Mouse (Mus musculus) kidney, adult 18-20 months (tissue): ENCODE data around the gene Dok1.

Experiments
- DNase-seq: peaks from one replicate; pipeline ENCODE4 v3.0.0; 2021

The Dok1 gene

GRCm38 (mm10) chr6:83044742-83045141 lies 11.5 kb upstream of the Dok1 start:
- no peak for DNase-seq

GRCm38 (mm10) chr6:83043993-83044392 lies 10.7 kb upstream of the Dok1 start:
- no peak for DNase-seq

GRCm38 (mm10) chr6:83043561-83043960 lies 10.3 kb upstream of the Dok1 start:
- no peak for DNase-seq

DNA sequence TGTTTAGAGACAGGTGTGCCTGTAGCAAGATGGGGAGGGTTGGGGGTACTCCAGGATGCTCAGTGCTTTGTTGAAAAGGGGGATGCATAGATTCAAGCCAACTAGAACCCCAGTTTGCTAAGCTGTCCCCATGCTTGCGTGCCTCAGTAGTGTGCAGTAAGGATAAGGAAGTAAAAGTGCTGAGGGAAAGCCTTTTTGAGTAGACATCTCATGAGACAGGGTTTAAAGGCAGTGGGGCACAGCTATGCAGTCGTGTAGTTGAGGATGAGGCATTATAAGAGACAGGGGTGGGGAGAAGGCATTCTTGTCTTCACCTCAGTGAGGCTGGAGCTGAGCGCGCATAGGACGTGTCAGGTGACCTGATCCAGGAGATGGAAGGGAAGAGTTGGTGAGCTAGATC lies 7.3 kb upstream of the Dok1 start:
- DNase-seq, result no peak

- DNase-seq, result peak; percentile 98
Measured at GRCm38 (mm10) chr6:83038496-83039012, 5.3 kb upstream of the Dok1 start.

DNA sequence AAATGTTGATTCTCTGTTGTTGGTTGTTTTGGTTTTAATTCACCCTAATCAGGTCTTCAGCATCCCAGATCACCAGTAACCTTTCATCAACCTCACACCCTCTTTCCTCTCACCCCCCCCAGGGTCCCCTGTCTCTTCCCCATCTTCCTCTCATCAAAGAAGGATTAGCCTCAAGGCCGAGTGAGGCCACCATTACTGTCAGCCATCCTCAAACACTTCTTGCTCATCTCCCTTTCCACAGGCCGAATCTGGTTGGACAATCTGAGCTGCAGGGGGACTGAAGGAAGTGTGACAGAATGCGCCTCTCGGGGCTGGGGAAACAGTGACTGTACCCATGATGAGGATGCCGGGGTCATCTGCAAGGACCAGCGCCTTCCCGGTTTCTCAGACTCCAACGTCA lies 3.9 kb upstream of the Dok1 start:
- no peak for DNase-seq

DNA sequence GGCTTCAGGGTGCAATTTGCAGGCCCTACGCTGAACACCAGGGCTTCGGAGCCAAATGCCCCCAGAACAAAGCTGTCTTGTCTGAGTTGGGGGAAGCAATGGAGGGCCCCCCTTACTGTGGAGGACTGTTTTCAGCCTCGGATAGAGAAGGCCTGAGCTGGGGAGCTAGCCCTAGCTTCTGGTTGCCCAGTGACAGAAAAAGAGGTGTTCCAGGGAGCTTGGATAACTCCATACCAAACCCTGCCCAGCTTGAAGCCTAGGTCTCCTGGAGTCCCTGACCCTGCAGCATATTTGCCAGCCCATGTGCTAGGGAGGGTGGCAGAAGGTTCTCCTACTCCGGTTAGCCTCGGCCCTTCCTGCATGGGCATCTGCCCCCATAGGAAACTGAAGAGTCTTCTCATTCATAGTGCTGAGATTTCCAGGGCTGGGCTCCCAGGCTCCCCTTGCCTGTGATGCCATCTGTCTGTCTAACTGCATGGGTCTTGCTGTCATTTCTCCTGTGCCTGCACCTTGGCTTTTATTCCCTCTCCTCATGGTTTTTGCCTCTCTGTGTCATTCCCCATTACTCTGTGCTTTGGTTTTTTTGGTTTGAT lies 1.3 kb upstream of the Dok1 start:
- no peak for DNase-seq

GRCm38 (mm10) chr6:83032769-83033191 lies 491 bp downstream of the Dok1 start:
- DNase-seq, result peak; percentile 62

DNA sequence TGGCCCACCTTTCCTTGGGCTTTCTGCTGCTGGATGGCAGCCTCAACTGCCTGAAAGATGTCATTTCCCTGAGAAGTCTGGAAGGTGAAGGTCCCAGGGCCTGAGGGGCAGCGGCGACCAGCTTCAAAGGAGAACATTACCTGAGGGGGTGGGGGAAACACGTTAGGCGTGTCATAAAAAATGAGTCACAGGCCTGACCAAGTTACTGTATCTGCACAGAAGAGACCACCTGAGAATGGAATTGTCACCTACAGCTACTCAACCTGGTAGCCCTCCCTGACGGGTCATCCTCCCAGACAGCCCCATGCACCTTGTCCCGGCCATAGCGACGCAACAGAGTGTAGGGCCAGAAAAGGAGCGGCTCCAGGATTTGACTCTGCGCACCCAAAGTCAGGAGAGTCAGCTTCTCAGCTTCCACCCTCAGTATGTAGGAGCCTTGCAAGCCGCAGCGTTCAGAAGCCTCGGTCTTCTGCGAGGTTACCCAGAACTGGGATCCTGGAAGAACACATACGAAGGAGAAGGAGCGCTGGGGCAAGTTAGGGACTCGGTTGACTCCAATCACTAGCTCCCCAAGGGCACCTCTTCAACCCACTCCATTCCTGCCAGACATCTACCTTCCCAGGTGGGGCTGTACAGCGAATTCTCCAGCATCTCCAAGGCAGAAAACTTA lies 1.2 kb downstream of the Dok1 start:
- no peak for DNase-seq

DNA sequence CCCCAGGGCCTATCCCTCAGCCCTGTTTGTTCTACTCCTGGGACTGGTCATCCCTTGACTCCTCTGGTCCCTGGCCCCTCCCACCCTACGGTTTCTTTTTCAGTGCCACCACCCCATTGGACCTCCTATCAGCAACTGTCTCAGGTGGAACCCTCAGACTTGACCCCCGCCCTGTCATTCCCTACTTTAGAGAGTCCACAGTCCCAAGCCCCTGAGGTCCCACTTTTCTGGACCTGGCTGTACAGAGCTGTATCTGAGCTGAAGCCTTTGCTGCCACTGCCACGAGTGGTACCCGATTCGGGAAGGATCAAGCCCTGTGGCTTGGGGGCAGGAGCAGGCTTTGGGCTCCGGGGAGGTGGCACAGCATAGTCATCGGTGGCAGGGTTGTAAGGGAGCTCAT lies 2.2 kb downstream of the Dok1 start:
- DNase-seq, result no peak

- no peak for DNase-seq
Measured at GRCm38 (mm10) chr6:83029777-83030176, 3.5 kb downstream of the Dok1 start.

DNA sequence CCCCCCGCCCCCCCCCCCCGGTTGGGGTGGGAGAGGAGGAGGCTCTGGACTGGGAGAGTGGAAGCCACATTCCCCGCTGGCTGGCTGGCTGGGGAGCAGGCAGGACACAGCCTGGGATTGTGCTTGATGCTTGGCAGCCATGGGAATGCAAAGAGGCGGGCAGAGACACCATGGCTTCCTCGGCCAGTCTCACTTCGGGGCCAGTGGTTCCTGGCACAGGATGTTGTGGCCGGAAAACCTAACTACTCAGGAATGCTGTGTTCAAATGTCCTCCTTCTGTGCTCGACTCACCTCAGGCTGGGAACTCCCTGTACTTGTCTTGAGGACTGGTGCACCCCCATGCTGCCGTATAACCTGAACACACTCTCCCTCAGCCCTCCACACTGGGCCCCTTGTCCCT lies 5.6 kb downstream of the Dok1 start:
- DNase-seq, result no peak

- no peak for DNase-seq
Measured at GRCm38 (mm10) chr6:83027293-83027692, 6.0 kb downstream of the Dok1 start.

DNA sequence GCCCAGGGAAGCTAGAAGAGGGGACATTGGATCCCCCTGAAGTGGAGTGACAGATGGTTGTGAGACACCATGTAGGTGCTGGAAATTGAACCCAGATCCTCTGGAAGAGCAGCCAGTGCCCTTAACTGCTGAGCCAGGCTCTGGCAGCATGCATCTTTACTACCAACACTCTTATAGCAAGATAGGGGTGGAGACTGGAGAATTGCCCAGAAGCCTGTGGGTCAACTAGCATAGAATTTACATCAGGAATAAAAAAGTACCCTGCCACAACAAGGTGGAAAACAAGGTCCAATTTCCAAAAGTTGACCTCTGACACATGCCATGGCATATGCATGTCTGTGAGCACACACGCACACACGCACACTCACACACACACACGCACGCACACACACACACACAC lies 8.1 kb downstream of the Dok1 start:
- no peak for DNase-seq

DNA sequence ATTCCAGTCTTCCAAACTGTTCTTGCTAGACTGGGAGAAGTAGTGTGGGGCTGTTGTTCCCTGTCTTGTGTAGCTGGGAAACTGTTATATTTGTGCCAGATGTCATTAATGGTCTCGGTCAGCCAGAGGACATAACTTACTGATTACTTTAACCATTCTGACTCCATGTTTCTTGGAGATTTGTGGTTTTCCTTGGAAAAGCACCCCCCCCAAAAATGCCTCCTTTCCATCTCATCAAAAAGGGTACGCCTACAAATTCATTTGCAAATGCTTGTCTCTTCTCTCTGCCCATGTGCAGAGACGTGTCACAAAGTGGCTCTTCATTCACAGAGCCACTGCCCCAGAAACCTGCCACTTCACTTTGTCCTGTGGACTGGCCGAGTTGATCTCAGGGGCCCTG lies 8.8 kb downstream of the Dok1 start:
- no peak for DNase-seq

- DNase-seq, result no peak
Measured at GRCm38 (mm10) chr6:83023786-83024185, 9.5 kb downstream of the Dok1 start.

- DNase-seq, result no peak
Measured at GRCm38 (mm10) chr6:83023008-83023407, 10.3 kb downstream of the Dok1 start.

DNA sequence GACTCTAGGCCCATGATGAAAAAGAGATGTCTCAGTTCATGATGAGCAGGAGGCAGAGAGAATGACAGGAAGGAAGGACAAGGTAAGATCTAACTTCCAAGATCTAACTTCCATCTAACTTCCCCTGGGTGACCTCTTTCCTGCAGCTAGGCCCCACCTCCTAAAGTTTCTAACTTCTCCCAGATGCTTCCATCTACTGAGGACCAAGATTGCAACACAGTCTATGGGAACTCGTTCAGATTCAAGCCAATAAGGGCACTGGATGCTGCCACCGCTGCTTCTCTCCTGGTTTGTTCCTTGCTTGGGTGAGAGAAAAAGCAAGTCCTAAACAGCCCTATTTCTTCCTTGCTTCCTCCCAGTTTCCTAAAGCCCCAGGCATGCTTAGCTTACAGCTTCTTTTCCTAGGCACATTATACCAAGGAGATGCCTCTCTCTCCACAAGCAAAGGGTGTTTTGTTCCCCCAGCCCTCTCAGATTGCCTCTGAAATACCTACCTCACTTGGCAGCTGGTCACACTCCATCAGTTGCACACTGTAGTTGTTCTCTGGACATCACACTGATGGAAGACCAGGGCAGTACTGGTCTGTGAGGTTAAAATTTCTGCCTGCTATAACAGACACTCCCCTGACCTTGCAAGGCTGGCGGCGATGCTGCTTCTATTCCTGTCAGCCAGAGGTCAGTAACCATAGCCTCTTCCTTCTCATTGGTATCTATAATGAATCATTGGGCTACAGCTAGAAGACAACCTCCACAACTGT lies 12.3 kb downstream of the Dok1 start:
- DNase-seq, result no peak

DNA sequence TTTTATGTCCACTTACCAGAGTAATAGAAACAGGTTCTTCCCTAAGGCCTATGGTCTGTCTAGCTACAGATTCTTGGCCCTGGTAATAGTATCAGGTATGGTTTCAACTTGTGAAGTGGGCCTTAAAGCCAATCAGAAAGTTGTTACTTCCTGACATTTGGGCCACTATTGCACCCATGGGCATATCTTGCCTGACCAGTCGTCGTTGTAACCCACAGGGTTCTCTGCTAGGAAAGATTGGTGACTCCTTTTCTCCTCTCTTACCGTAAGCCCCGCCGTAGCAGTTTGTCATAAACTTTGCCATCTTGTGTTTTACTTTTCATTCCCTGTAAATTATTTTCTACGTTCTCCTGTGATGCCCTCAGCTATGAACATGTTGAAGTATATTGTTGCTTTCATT lies 13.2 kb downstream of the Dok1 start:
- DNase-seq, result no peak

GRCm38 (mm10) chr6:83019044-83019443 lies 14.2 kb downstream of the Dok1 start:
- no peak for DNase-seq

GRCm38 (mm10) chr6:83017190-83017589 lies 16.1 kb downstream of the Dok1 start:
- no peak for DNase-seq

- no peak for DNase-seq
Measured at GRCm38 (mm10) chr6:83015749-83016148, 17.5 kb downstream of the Dok1 start.

GRCm38 (mm10) chr6:83014482-83015466 lies 18.5 kb downstream of the Dok1 start:
- no peak for DNase-seq
